Mouse (Mus musculus) forebrain, postnatal 0 days (tissue): Measurements from ENCODE around the gene Trpv5. TPM values are rescaled to one million over a fixed set of nuclear protein-coding genes. Genes with fewer than 3 reads are reported as not detected.

Source experiments
- ATAC-seq: fragments of 200-750 bp; cut with Nextera tagmentation; 2 replicates; pipeline ENCODE4 v1.8.0; 2017; ENCODE audit warnings: mild to moderate bottlenecking, moderate library complexity
- DNase-seq: peaks from one replicate; pipeline ENCODE4 v3.0.0-alpha.2; 2015
- H3K27ac ChIP-seq: fragments of 300-500 bp; sonication (generic); 2 replicates; pipeline ENCODE4 v1.5.1; 2014; ENCODE audit warnings: low read depth, mild to moderate bottlenecking, antibody characterized with exemption, low read length, moderate library complexity, mixed read lengths
- H3K27me3 ChIP-seq: fragments of 300-500 bp; sonication (generic); 2 replicates; pipeline ENCODE4 v1.6.1; 2014; ENCODE audit warnings: mild to moderate bottlenecking, low read length, mixed read lengths; ENCODE audit not compliant: insufficient read depth
- H3K36me3 ChIP-seq: fragments of 300-500 bp; sonication (generic); 2 replicates; pipeline ENCODE4 v1.6.1; 2014; ENCODE audit warnings: mild to moderate bottlenecking, moderate library complexity; ENCODE audit not compliant: insufficient read depth
- H3K4me1 ChIP-seq: fragments of 300-500 bp; sonication (generic); 2 replicates; pipeline ENCODE4 v1.6.1; 2014; ENCODE audit warnings: antibody characterized with exemption; ENCODE audit not compliant: insufficient read depth
- H3K4me2 ChIP-seq: fragments of 300-500 bp; sonication (generic); 2 replicates; pipeline ENCODE4 v1.6.1; 2014; ENCODE audit warnings: low read depth, mild to moderate bottlenecking, moderate library complexity
- H3K4me3 ChIP-seq: fragments of 300-500 bp; sonication (generic); 2 replicates; pipeline ENCODE4 v1.5.1; 2014; ENCODE audit warnings: low read depth, low read length, mixed read lengths
- H3K9ac ChIP-seq: fragments of 300-500 bp; sonication (generic); 2 replicates; pipeline ENCODE4 v1.6.1; 2014; ENCODE audit warnings: mild to moderate bottlenecking
- H3K9me3 ChIP-seq: fragments of 300-500 bp; sonication (generic); 2 replicates; pipeline ENCODE4 v1.6.1; 2016; ENCODE audit warnings: low read length
- CTCF ChIP-seq: sonication (generic); IDR thresholded peaks from 2 replicates; pipeline ENCODE4 v1.5.1; 2016; ENCODE audit warnings: antibody characterized with exemption, control low read depth, low read depth
- WGBS: fragments of 180-500 bp; shearing (Covaris S2); extraction: QIAGEN DNeasy Blood & Tissue Kit; methylation state at CpG from one replicate; pipeline ENCODE4 v1.1.7; 2014; 5-methylcytosine and 5-hydroxymethylcytosine counted together
- polyA plus RNA-seq: library from polyadenylated mRNA; unstranded; fragments of >200 nt; fragmentation: Nextera tagmentation; extraction: Ambion mirVana; gene quantifications from 2 replicates; pipeline ENCODE4 v1.2.1, GENCODE M21; 2015
- total RNA-seq: library from RNA; depleted of rRNA; stranded (reverse); fragments of >200 nt; gene quantifications from 2 replicates; pipeline ENCODE4 v1.2.3, GENCODE M21; 2014

Trpv5 gene
- total and polyA plus RNA-seq, 2 experiments from 2014 or later = not detected

- H3K27ac ChIP-seq = no peak overlapping the region
- no peak for DNase-seq
- WGBS = 84% methylated on average over 6 of the region's 6 CpGs
- no peaks in the 10 kb centered on the region for H3K27me3 ChIP-seq
- H3K4me3 ChIP-seq = no peak overlapping the region
- no peak overlapping the region for H3K9ac ChIP-seq
- no peak for ATAC-seq
- no peaks in the 10 kb centered on the region for H3K4me1 ChIP-seq
- TF ChIP-seq CTCF = no peak
- no peak overlapping the region for H3K4me2 ChIP-seq
- H3K9me3 ChIP-seq = no peaks in the 10 kb centered on the region
- no peaks in the 10 kb centered on the region for H3K36me3 ChIP-seq
Measured at GRCm38 (mm10) chr6:41641173-41641866, 39.2 kb downstream of the Trpv5 start.

- H3K9me3 ChIP-seq = no peaks in the 10 kb centered on the region
- H3K4me2 ChIP-seq = no peak overlapping the region
- no peaks in the 10 kb centered on the region for H3K4me1 ChIP-seq
- ATAC-seq = no peak
- no peak overlapping the region for H3K9ac ChIP-seq
- no peak overlapping the region for H3K27ac ChIP-seq
- no peak for DNase-seq
- 62% methylated on average over 3 of the region's 3 CpGs for WGBS
- no peaks in the 10 kb centered on the region for H3K27me3 ChIP-seq
- TF ChIP-seq CTCF = no peak
- no peaks in the 10 kb centered on the region for H3K36me3 ChIP-seq
- H3K4me3 ChIP-seq = no peak overlapping the region
Measured at GRCm38 (mm10) chr6:41640449-41640848, 40.1 kb downstream of the Trpv5 start.

GRCm38 (mm10) chr6:41637927-41638506 lies 42.6 kb downstream of the Trpv5 start:
- H3K9ac ChIP-seq = no peak overlapping the region
- 81% methylated on average over 6 of the region's 6 CpGs for WGBS
- H3K9me3 ChIP-seq = no peaks in the 10 kb centered on the region
- DNase-seq = no peak
- no peak for TF ChIP-seq CTCF
- no peaks in the 10 kb centered on the region for H3K27me3 ChIP-seq
- H3K4me1 ChIP-seq = no peaks in the 10 kb centered on the region
- no peaks in the 10 kb centered on the region for H3K36me3 ChIP-seq
- no peak overlapping the region for H3K27ac ChIP-seq
- ATAC-seq = no peak
- H3K4me2 ChIP-seq = no peak overlapping the region
- H3K4me3 ChIP-seq = no peak overlapping the region

- no peak for DNase-seq
- 18% methylated on average over 1 of the region's 1 CpGs for WGBS
- ATAC-seq = peak; percentile 35; the same call in 1 of the 2 replicates
- Histone ChIP-seq H3K27me3 (no peaks in the 10 kb centered on the region), H3K4me1 (no peaks in the 10 kb centered on the region), H3K4me3 (no peak overlapping the region), H3K27ac (no peak overlapping the region), H3K9ac (no peak overlapping the region), H3K4me2 (no peak overlapping the region), H3K36me3 (no peaks in the 10 kb centered on the region), H3K9me3 (no peaks in the 10 kb centered on the region)
- no peak for TF ChIP-seq CTCF
Measured at GRCm38 (mm10) chr6:41637393-41637792, 43.2 kb downstream of the Trpv5 start.

GRCm38 (mm10) chr6:41636178-41636577 lies 44.4 kb downstream of the Trpv5 start, which contains the start of gene Trpv6:
TSS of gene Trpv6 (minus strand) at chr6:41636405.
- H3K9me3 ChIP-seq = no peaks in the 10 kb centered on the region
- no peak within 1 kb of the TSS for H3K9ac ChIP-seq
- no peak for TF ChIP-seq CTCF
- no peaks in the 10 kb centered on the region for H3K36me3 ChIP-seq
- 22% methylated on average over 5 of the region's 5 CpGs for WGBS
- H3K4me2 ChIP-seq = no peak within 1 kb of the TSS
- no peak within 1 kb of the TSS for H3K4me3 ChIP-seq
- ATAC-seq (no peak), DNase-seq (no peak)
- H3K27me3 ChIP-seq = no peaks in the 10 kb centered on the region
- H3K27ac ChIP-seq = no peak within 1 kb of the TSS
- H3K4me1 ChIP-seq = no peaks in the 10 kb centered on the region

GRCm38 (mm10) chr6:41635211-41635610 lies 45.4 kb downstream of the Trpv5 start:
- Histone ChIP-seq H3K9me3 (no peaks in the 10 kb centered on the region), H3K27ac (no peak overlapping the region), H3K9ac (no peak overlapping the region), H3K4me3 (no peak overlapping the region), H3K4me1 (no peaks in the 10 kb centered on the region), H3K36me3 (no peaks in the 10 kb centered on the region), H3K27me3 (no peaks in the 10 kb centered on the region), H3K4me2 (no peak overlapping the region)
- DNase-seq = no peak
- no peak for ATAC-seq
- 20% methylated on average over 1 of the region's 1 CpGs for WGBS
- no peak for TF ChIP-seq CTCF

- H3K27ac ChIP-seq = no peak overlapping the region
- H3K4me3 ChIP-seq = no peak overlapping the region
- H3K4me2 ChIP-seq = no peak overlapping the region
- H3K4me1 ChIP-seq = no peaks in the 10 kb centered on the region
- DNase-seq (no peak), ATAC-seq (peak; percentile 48)
- TF ChIP-seq CTCF = no peak
- no peaks in the 10 kb centered on the region for H3K36me3 ChIP-seq
- no peaks in the 10 kb centered on the region for H3K9me3 ChIP-seq
- WGBS = 78% methylated on average over 4 of the region's 4 CpGs
- no peak overlapping the region for H3K9ac ChIP-seq
- no peaks in the 10 kb centered on the region for H3K27me3 ChIP-seq
Measured at GRCm38 (mm10) chr6:41631549-41631948, 49.0 kb downstream of the Trpv5 start.
